Mouse (Mus musculus): ENCODE measurements around the gene Atrx.
A peak's percentile ranks its signal among the peaks of the same experiment; 100 is the strongest.
"Not testable (repeated sequence)": the region's sequence is repeated elsewhere in the genome, so short reads cannot be mapped to it uniquely, and the experiment has no call there.

Atrx gene

DNA sequence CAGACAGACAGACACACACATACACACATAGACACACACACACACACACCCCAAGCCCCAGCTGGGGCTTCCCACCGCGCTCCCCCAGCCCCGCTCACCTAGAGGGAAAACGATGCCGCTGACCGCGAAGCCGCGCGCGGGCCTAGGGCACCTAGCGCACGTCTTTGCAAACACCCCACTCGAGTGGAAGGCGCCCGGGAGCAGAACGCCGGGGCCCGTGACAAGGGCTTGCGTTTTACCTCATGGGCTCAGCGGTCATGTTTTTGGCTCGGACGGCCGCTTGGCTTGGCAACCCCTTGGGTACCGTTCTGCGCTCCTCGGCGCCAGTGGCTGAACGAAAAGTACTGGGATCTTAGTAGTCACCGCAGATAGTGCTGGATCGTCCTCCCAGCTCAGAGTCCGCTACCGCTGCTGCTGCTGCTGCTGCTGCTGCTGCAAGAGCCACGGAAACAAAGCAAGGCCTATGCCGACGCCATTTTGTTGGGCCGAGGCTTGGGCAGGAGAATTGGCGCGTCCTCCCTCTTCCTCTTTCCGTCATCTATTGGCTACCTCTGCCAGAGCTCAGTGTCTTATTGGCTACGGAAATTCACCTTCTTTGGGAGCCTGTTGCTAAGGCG, at the start of gene Atrx:
Atrx (minus strand) TSS at position 543 of the 617 bp plus-strand sequence.
- peak; percentile 80 for DNase-seq (ENCODE audit: low spot score)

DNA sequence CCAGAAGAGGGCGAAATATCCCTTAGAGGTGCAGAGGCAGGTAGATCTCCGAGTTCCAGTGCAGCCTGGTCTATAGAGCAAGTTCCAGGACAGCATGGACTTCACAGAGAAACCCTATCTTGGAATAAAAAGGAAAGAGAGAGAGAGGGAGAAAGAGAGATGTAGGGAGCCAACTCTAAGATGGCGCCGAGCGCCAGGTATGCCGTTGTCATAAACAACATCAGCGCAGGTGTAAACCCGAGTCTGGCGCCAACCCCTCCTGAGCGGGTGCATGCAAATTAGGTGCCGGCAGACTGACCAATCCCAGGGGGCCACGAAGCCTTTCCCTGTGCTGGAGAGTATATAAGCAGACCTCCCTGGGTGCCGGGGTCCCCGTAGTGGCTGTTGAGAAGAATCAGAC, 27.9 kb upstream of the Atrx start:
- DNase-seq (ENCODE audit: low spot score): not testable (repeated sequence)

DNA sequence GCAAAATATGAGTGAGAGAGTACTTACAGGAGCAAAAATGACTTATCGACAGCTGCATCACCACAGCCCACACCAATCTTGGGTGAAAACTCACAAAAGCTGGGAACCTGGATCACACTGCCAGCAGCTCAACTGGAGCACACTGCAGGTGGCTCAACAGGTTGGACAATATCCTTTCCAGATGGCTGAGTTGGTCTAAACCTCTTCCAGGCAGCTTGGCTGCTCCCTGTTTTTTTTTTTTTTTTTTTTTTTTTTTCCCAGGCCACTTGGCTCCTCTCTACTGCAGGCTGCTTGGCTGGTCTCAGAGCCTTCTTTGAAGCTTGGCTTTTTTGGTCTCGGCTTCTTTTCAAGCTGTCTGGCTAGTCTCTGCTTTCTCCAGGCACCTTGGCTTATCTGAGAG, 24.8 kb upstream of the Atrx start:
- no peak for DNase-seq (ENCODE audit: low spot score)

- no peak for DNase-seq (ENCODE audit: low spot score)
Measured at GRCm38 (mm10) chrX:105946357-105946756, 17.2 kb upstream of the Atrx start.

DNA sequence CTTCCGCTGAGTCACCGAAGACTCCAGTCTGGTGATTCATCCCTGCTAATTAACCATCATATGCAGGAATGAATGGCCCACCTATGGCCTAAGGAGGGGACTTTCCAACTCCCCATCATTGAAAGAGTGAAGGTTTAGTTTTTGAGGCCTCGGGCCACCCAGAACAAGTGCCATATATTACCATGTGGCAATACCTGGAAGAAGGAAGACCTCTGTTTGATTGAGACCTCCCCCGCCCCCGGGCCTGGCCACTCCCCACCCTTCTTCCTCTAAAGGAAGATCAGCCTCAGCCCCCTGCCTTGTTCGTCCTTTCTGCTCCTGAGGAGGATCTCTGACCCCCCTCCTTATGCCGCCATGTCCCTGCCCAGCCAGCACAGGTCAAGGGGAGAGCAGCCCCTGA, 10.0 kb upstream of the Atrx start:
- DNase-seq (ENCODE audit: low spot score): no peak

DNA sequence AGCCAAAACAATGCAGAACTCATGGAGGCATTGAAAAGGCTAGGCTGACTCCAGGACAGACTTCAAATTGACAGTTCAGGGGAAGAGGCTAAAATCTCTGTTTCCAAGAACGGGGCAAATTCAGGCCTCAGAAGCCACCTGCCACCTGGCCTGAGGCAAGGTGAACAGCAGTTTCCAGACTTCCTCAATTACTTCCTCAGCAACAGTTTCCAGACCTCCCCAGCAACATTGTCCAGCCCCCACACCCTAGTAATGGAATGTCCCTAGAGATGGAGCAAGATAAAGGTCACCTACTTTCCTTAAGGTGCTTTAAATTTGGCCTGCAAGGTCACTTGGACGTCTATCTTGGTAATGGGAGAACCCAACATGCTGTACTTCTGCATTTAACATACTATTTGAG, 8.5 kb upstream of the Atrx start:
- DNase-seq (ENCODE audit: low spot score): no peak

- DNase-seq (ENCODE audit: low spot score): no peak
Measured at GRCm38 (mm10) chrX:105934341-105934740, 5.1 kb upstream of the Atrx start.

DNA sequence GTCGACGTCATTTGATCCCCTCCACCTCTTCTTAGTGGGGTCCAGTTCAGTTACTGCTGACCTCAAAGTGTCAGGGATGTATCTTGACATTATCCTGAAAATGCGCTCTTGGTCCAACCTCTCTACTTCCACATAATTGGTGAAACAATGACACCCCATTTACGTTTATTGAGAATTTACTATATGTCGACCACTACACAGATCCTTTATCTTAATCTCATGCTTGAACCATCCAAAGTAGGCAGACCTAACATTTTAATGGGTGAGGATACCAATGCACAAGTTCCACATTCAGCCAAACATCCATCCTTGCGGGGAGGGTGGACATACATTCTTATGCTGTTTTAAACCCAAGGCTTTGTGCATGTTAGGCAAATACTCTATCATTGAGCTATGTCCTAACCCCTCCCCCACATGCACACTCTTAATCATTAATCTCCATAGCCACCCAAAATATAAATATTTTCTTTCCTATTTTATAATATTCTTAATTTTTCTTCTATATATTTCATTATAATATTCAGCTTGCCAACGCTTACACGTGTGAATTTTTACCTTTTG, 355 bp upstream of the Atrx start:
- no peak for DNase-seq (ENCODE audit: low spot score)

- peak; percentile 13 for DNase-seq (ENCODE audit: low spot score)
Measured at GRCm38 (mm10) chrX:105927941-105928860, 1.0 kb downstream of the Atrx start.

DNA sequence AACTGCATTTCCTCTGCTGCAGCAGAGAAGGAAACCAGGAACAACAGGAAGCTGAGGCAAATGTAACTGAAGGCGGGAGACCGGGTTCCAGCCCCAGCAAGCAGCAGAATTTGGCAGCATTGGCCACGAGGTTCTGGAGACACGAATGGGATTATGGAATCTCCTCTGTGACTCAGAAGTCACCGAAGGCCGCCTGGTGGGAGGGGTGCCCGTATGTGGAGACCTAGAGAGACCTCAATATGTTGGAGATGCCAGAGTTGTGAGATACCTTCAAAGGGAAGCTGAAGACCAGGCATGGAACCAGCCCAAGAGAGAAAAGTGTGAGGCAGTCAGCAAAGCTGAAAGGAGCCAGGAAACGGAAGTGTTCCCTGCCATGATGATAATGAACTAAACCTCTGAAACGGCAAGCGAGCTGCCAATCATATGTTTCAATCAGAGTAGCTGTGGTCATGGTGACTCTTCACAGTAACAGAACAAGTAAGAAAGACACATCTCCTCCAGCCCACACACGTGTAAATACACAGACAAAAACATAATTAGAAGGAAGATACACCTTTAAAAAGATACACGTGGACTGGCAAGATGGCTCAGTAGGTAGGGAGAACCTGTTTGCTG, 3.0 kb downstream of the Atrx start:
- DNase-seq (ENCODE audit: low spot score): no peak

DNA sequence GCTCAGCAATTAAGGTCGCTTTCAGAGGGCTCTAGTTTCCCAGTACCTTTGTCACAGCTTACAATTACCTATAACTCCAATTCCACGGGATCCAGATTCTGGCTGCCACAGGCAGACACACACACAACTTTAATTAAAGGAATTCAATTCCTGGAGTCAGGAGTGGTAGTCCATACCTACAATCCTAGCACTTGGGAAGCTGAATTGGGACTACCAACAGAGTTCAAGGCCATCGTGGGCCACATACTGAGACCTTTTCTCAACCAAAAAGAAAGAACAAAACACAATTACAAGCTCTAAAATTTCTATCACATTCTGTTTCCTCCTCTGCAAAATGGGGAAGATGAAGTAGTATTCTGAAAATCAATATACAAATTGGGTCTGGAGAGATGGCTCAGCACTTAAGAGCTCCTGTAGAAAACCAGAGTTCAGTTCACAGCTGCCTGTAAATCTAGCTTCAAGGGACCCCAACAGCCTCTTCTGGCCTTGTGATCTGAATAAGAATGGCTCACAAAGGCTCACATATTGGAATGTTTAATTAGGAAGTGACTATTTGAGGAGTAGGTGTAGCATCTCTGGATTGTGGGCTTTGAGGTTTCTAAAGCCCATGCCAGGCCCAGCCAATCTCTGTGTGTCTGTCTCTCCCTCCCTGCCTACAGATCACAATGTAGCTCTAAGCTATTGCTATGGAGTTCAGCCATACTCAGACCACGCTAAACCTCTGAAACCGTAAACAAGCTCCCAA, 4.7 kb downstream of the Atrx start:
- DNase-seq (ENCODE audit: low spot score): no peak

GRCm38 (mm10) chrX:105923896-105924295, 5.3 kb downstream of the Atrx start:
- no peak for DNase-seq (ENCODE audit: low spot score)

- DNase-seq (ENCODE audit: low spot score): not testable (repeated sequence)
Measured at GRCm38 (mm10) chrX:105922986-105923385, 6.2 kb downstream of the Atrx start.

GRCm38 (mm10) chrX:105921421-105921820, 7.8 kb downstream of the Atrx start:
- no peak for DNase-seq (ENCODE audit: low spot score)

DNA sequence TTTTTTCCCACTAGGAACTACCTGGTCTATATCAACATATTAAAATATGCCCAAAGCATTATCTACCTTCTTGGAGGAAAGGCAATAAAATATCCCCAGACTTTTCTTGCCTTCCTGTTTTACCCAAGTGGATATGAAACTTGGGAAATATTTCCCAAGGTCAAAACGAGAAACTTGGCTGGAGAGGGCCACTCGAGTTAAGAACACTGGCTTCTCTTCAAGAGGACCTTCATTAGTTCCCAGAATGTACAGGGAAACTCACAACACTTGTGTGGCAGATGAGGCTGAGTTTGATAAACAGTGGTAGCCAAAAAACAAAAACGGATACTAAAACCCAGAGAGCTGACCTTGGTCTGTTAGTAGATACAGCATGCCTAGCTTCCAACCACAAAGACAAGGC, 17.5 kb downstream of the Atrx start:
- no peak for DNase-seq (ENCODE audit: low spot score)

DNA sequence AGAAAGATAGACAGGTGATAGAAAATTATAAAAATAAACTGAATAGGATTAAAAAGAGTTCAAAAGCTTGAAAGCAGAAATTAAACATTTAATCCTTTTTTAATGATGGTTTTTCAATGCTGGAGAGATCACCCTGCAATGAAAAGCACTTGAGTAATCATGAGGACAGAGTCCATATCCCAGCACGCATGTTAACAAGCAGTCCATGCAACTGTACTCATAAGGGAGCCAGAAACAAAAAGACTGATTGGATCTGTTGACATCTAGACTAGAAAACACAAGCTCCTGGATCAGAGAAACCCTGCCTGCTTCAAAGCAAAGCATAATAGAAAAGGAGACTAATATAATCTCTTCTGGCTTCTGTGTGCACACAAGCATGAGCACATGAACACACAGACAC, 27.6 kb downstream of the Atrx start:
- no peak for DNase-seq (ENCODE audit: low spot score)

- no peak for DNase-seq (ENCODE audit: low spot score)
Measured at GRCm38 (mm10) chrX:105886921-105887320, 42.3 kb downstream of the Atrx start.

DNA sequence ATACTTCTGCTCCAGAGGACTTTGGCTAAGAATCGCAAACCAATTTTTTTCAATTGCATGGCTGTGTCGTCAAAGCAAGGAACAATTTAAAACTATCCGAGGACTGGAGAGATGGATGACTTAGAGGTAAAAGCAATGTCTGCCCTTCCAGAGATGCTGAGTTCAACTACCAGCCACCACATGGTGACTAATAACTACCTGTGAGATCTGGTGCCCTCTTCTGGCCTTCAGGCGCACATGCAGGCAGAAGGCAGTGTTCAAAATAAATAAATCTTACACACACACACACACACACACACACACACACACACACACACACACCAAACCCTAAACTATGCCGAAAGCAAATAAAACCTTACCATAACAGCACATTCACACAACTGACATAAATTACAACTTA, 64.8 kb downstream of the Atrx start:
- no peak for DNase-seq (ENCODE audit: low spot score)

DNA sequence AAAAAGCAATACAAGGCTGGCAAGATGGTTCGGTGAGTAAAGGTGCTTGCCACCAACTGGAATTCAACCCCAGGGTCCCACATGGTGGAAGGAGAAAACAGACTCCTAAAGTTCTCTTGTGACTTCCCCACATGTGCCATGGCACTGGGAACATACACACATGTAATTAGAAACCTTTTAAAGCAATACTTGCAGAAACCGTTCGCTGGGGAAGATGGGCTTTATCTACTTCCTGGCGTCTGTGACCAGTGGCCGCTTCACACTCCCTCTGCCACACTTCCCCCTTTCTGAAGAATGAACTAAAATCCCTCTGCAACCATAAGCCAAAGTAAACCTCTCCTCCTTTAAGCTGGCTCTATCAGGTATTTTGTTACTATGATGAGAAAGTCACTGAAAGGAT, 104.7 kb downstream of the Atrx start:
- DNase-seq (ENCODE audit: low spot score): no peak

GRCm38 (mm10) chrX:105794806-105795403, 134.3 kb downstream of the Atrx start:
- DNase-seq (ENCODE audit: low spot score): no peak

DNA sequence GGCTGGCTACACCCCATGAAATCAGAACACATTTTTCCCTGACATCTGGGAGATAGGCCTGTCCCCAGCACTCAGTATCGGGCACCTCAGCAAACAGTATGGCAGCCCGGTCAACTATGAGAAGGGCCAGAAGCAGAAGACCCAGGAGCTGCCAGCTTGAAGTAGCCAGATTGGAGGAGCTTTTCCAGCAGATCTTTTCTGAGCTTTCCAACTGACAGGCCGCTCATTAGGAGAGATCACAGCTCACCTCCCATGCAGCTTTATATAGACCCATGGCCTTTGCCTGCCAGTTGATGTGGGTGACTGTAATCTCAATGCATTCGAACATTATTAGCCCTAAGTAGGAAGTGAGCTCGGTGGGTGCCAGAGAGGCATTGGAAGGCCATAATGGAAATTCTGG, 155.9 kb downstream of the Atrx start:
- no peak for DNase-seq (ENCODE audit: low spot score)

DNA sequence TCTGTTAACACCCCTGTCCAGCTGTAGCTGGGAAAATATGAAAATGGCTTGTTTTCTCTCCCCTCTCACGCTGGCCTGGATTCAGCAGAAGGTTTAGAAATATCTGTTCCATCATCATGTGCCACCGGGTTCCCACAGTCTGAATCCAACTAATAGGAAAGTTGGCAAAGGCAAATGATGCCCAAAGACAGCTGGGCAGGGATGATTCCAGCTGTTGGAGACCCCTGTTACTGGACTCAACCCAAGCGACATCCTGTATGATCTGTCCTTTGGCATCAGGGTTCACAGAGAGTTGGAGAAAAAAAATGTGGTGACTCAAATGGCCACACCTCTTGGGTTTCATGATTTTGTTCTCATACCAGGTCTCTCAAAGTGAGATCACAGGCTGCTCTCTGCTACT, 161.3 kb downstream of the Atrx start:
- no peak for DNase-seq (ENCODE audit: low spot score)
